Mouse (Mus musculus) pancreas, adult 10 weeks (tissue): ENCODE data around the gene Spg20. TPM values are rescaled to one million over a fixed set of nuclear protein-coding genes. Genes with fewer than 3 reads are reported as not detected.

Source experiments
- polyA plus RNA-seq: library from polyadenylated mRNA; stranded (reverse); fragments of 350-450 nt; fragmentation: Illumina TruSeq; extraction: RNeasy Lipid Tissue Mini Kit (QIAGEN cat#74804); gene quantifications from one replicate; pipeline ENCODE4 v1.2.3, GENCODE M21; 2015; ENCODE audit warnings: low read depth, low replicate concordance; ENCODE audit not compliant: insufficient read depth

The Spg20 gene
- 9.0 TPM for polyA plus RNA-seq

DNA sequence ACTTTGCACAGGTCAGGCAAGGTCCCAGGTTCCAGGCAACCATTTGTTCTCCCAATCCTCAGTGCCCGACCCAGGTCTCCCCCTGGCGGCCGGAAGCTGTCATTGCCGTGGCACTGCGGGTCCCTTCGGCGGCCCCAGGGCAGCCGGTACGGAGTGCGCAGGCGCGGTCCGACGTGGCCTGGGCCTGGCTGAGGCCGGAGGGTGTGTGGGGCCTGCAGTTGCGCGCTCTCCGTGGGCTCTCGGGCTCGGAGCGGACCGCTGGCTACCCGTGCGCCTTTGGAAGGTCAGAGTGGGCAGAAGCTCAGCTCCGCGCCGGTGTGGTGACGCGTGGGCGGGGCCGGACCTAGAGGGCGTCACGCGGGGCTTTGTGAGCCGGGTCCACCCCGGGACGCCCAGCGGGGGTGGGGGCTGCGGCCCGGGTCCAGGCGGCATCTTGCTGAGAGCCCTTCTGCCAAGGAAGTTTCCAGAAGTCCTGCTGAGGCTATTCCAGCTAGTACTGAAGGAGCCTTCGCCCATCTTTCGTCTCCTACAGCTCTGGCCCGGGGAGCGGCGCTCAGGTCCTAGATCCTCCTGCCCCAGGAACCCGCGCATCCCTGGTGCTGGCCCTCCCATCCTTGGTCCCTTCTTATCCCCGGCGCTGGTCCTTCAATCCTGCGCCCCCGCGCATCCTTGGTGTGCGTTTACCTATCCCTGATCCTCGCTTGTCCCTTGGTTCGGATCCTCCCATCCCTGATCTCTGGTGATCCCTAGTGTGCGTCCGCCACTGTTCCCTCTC, at the start of gene Spg20:
Gene Spg20, plus strand, starts transcription at position 174 of the 775 bp plus-strand sequence.

GRCm38 (mm10) chr3:55137039-55137438, 25.1 kb downstream of the Spg20 start, which contains the start of gene Ccdc169:
Gene Ccdc169 (plus strand): TSS chr3:55137339.

GRCm38 (mm10) chr3:55181766-55182165, 69.9 kb downstream of the Spg20 start, which contains the start of gene Sohlh2:
Gene Sohlh2 (plus strand): TSS chr3:55182028.

Other genes starting within 250 kb of the Spg20 start
- gene Sertm1, start 196.2 kb upstream of the Spg20 start, polyA plus RNA-seq: not detected
- gene Ccna1, start 56.6 kb upstream of the Spg20 start, polyA plus RNA-seq: not detected
- gene Ccdc169, start 25.2 kb downstream of the Spg20 start, polyA plus RNA-seq: 1.1 TPM
- not detected for gene Sohlh2, start 69.9 kb downstream of the Spg20 start, polyA plus RNA-seq
- 1.4 TPM for gene Dclk1, start 130.3 kb downstream of the Spg20 start, polyA plus RNA-seq